Mouse (Mus musculus) skeletal muscle tissue, adult 2 months (tissue): ENCODE results near the gene Slc24a3.
A peak's percentile ranks its signal among the peaks of the same experiment; 100 is the strongest.

Experiments
- DNase-seq: peaks from one replicate; pipeline ENCODE4 v3.0.0-alpha.2; 2012; ENCODE audit warnings: low read depth, low spot score

Gene Slc24a3

GRCm38 (mm10) chr2:145438336-145438735 is 270.8 kb downstream of the Slc24a3 start:
- DNase-seq: no peak

- no peak for DNase-seq
Measured at GRCm38 (mm10) chr2:145439755-145440154, 272.2 kb downstream of the Slc24a3 start.

- no peak for DNase-seq
Measured at GRCm38 (mm10) chr2:145457106-145457747, 289.7 kb downstream of the Slc24a3 start.

- no peak for DNase-seq
Measured at GRCm38 (mm10) chr2:145460854-145461423, 293.4 kb downstream of the Slc24a3 start.

GRCm38 (mm10) chr2:145462253-145462652 is 294.7 kb downstream of the Slc24a3 start:
- DNase-seq: no peak

GRCm38 (mm10) chr2:145468701-145469325 is 301.3 kb downstream of the Slc24a3 start:
- DNase-seq: no peak

GRCm38 (mm10) chr2:145477484-145477883 is 309.9 kb downstream of the Slc24a3 start:
- DNase-seq: no peak

GRCm38 (mm10) chr2:145479676-145480075 is 312.1 kb downstream of the Slc24a3 start:
- DNase-seq: no peak

- DNase-seq: peak; percentile 74
Measured at GRCm38 (mm10) chr2:145500231-145500630, 332.7 kb downstream of the Slc24a3 start.

GRCm38 (mm10) chr2:145501472-145501871 is 333.9 kb downstream of the Slc24a3 start:
- DNase-seq: no peak

- peak; percentile 10 for DNase-seq
Measured at GRCm38 (mm10) chr2:145507702-145508101, 340.1 kb downstream of the Slc24a3 start.

GRCm38 (mm10) chr2:145510650-145511225 is 343.2 kb downstream of the Slc24a3 start:
- DNase-seq: peak; percentile 12

- DNase-seq: no peak
Measured at GRCm38 (mm10) chr2:145515956-145516355, 348.4 kb downstream of the Slc24a3 start.

GRCm38 (mm10) chr2:145517346-145517745 is 349.8 kb downstream of the Slc24a3 start:
- peak; percentile 25 for DNase-seq

GRCm38 (mm10) chr2:145522017-145522416 is 354.5 kb downstream of the Slc24a3 start:
- DNase-seq: peak; percentile 40

- DNase-seq: no peak
Measured at GRCm38 (mm10) chr2:145523381-145523780, 355.8 kb downstream of the Slc24a3 start.

- no peak for DNase-seq
Measured at GRCm38 (mm10) chr2:145527151-145527550, 359.6 kb downstream of the Slc24a3 start.

- DNase-seq: no peak
Measured at GRCm38 (mm10) chr2:145530941-145531353, 363.4 kb downstream of the Slc24a3 start.

GRCm38 (mm10) chr2:145533086-145533485 is 365.5 kb downstream of the Slc24a3 start:
- no peak for DNase-seq

- no peak for DNase-seq
Measured at GRCm38 (mm10) chr2:145535307-145535706, 367.8 kb downstream of the Slc24a3 start.

- DNase-seq: no peak
Measured at GRCm38 (mm10) chr2:145535774-145536173, 368.2 kb downstream of the Slc24a3 start.

- no peak for DNase-seq
Measured at GRCm38 (mm10) chr2:145536986-145537385, 369.4 kb downstream of the Slc24a3 start.

- DNase-seq: no peak
Measured at GRCm38 (mm10) chr2:145541695-145542094, 374.1 kb downstream of the Slc24a3 start.
